Mouse (Mus musculus) liver, adult 2 months (tissue): ENCODE measurements around the gene 1600015I10Rik.

Experiments
- CTCF ChIP-seq: fragments of 200-500 bp; IDR thresholded peaks from 2 replicates; pipeline ENCODE4 v1.5.1; 2011; ENCODE audit warnings: low read depth, low read length, control low read depth
- POLR2A ChIP-seq: fragments of 200-500 bp; IDR thresholded peaks from 2 replicates; pipeline ENCODE4 v1.6.1; 2011; ENCODE audit warnings: low read length, control low read depth; ENCODE audit not compliant: insufficient read depth; ENCODE audit errors: extremely low read depth

DNA sequence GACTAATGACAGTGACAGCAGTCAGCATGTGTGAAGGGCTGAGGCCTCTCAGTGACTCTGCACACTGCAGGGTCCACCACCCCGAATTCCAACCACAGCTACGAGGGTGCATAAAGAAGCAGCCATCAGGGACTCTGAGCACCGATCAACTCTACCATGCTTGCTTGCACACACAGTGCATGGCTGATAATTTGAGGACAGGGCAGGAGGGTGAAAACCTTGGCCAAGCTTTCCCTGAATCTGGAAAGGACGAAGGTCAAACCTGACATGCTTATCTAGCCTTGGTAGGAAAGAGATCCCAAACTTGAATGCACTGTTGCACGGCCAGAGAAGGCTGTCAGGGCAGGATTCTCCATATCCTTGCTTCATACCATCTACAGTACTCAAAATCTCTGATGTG is 23.5 kb downstream of the 1600015I10Rik start:
- TF ChIP-seq CTCF (no peak), POLR2A (no peak)
